Mouse (Mus musculus): ENCODE data around the gene Syn3. TPM values are rescaled to one million over a fixed set of nuclear protein-coding genes. Genes with fewer than 3 reads are reported as not detected.
"Not testable (repeated sequence)": the region's sequence is repeated elsewhere in the genome, so short reads cannot be mapped to it uniquely, and the experiment has no call there.

Gene Syn3
- polyA plus RNA-seq, 1 experiment = 0.18 TPM

DNA sequence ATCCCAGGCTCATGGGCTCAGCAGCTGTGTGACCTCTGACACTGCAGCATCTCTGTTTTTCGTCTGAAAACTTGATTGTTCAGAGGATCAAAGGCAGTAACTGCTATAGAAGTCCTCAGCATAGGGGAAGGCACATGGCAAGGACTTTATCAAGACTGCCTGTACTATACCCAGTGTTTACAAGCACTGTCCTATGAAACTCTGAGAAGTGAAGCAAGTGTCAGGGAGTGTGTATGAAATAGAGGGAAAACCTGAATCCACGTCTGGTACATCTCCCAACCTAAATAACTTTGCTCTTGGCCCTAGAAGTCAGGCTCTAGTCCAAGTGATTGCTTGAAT, 116.8 kb downstream of the Syn3 start:
- Histone ChIP-seq H3K27me3 (ENCODE audit: control insufficient read depth, insufficient read depth, low read length) (no peaks in the 10 kb centered on the region), H3K4me3 (ENCODE audit: extremely low read depth, insufficient read depth, insufficient read length) (no peak overlapping the region), H3K36me3 (ENCODE audit: control insufficient read depth, insufficient read depth, low read length) (no peaks in the 10 kb centered on the region), H3K4me1 (ENCODE audit: control insufficient read depth, insufficient read depth, insufficient read length) (no peaks in the 10 kb centered on the region), H3K27ac (ENCODE audit: insufficient read depth, low read length) (no peak overlapping the region)
- no peak for TF ChIP-seq POLR2A (IDR thresholded peaks at IDR 0.05; ENCODE audit: low read depth, low read length)
- no peak for DNase-seq (ENCODE audit: low read depth in 1 of 2, low spot score in 2 of 2)
- 60% methylated on average over 2 of the region's 2 CpGs for WGBS

DNA sequence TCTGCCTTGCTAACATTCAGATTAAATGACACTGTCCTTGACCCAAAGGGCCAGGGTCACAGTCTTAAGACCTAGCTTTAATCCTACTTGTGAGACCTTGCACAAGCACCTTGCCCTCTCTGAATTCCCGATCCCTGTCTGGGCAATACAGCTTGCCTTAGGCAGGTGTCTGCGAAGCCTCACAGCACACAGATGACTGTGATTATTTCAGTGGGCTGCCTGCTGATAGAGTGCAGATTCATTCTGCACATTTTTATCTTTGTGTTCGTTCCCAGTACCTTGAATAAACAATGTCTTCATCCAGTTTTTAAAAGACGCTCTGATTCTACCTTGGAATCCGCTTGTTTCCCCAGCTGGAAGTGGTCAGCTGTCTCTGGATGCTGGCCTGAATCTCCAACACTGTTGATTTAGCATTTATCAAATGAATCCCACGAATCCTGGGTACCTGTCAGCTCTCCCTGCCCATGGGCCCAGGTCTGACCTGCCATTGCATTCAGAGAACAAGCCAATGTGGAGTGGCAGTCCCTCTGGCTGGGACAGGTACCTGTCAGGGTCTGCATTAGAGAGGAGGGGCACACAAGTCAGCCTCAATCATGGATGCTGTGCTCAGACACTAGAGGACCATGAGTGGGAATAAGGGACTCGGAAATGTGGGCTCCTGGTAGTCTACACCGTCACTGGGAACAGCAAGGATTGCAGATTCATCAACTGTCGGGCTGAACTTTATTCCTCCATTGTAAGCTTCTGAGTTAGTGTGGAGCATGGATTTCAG, 117.4 kb downstream of the Syn3 start:
- WGBS = 86% methylated on average over 9 of the region's 9 CpGs
- no peaks in the 10 kb centered on the region for H3K4me1 ChIP-seq (ENCODE audit: control insufficient read depth, insufficient read depth, insufficient read length)
- no peak for DNase-seq (ENCODE audit: low read depth in 1 of 2, low spot score in 2 of 2)
- no peaks in the 10 kb centered on the region for H3K36me3 ChIP-seq (ENCODE audit: control insufficient read depth, insufficient read depth, low read length)
- TF ChIP-seq POLR2A (IDR thresholded peaks at IDR 0.05; ENCODE audit: low read depth, low read length) (no peak), CTCF (IDR thresholded peaks at IDR 0.05; ENCODE audit: extremely low read depth, insufficient read depth, insufficient read length, insufficient replicate concordance) (no peak)
- H3K27ac ChIP-seq (ENCODE audit: insufficient read depth, low read length) = no peak overlapping the region
- H3K4me3 ChIP-seq (ENCODE audit: extremely low read depth, insufficient read depth, insufficient read length) = no peak overlapping the region
- no peaks in the 10 kb centered on the region for H3K27me3 ChIP-seq (ENCODE audit: control insufficient read depth, insufficient read depth, low read length)

DNA sequence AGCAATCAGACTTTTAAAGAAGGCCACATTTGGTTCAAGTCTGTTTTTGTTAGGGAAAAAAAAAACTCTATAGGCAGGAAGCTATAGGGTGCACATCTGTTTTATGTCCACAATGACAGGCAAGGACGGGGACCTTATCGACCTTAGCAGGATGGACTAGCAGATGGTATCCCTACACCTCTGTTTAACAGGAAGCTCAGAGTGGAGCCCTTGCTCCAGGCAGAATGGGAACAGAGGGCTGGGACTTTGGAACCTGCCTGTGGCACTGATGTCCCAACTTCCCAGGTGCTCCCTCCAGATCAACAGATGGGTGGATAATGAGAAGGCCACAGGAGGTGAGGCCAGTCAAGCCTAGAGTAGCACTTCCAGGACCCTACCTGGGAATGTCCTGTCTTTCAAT, 118.1 kb downstream of the Syn3 start:
- DNase-seq (ENCODE audit: low read depth in 1 of 2, low spot score in 2 of 2) = no peak
- Histone ChIP-seq H3K4me3 (ENCODE audit: extremely low read depth, insufficient read depth, insufficient read length) (no peak overlapping the region), H3K27ac (ENCODE audit: insufficient read depth, low read length) (no peak overlapping the region), H3K27me3 (ENCODE audit: control insufficient read depth, insufficient read depth, low read length) (no peaks in the 10 kb centered on the region), H3K4me1 (ENCODE audit: control insufficient read depth, insufficient read depth, insufficient read length) (no peaks in the 10 kb centered on the region), H3K36me3 (ENCODE audit: control insufficient read depth, insufficient read depth, low read length) (no peaks in the 10 kb centered on the region)
- TF ChIP-seq CTCF (IDR thresholded peaks at IDR 0.05; ENCODE audit: extremely low read depth, insufficient read depth, insufficient read length, insufficient replicate concordance) (no peak), POLR2A (IDR thresholded peaks at IDR 0.05; ENCODE audit: low read depth, low read length) (no peak)
- WGBS = 76% methylated on average over 2 of the region's 2 CpGs

DNA sequence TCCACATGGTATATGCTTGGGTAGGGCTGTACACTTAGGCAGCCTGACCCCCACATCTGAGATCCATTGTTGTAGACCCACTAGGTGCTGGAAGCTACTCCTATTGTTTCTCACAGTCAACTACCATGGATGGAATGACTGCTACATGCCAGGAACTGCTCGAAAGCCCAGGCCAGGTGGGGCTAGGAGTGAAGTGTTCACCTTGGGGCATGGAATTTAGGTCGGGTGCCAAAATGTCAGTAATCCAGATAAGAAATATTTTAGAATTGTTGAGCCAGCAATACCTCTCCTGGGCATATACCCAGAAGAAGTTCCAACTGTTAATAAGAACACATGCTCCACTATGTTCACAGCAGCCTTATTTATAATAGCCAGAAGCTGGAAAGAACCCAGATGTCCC, 119.9 kb downstream of the Syn3 start:
- WGBS = 77% methylated on average over 2 of the region's 2 CpGs
- H3K27ac ChIP-seq (ENCODE audit: insufficient read depth, low read length); H3K4me3 ChIP-seq (ENCODE audit: extremely low read depth, insufficient read depth, insufficient read length); H3K4me1 ChIP-seq (ENCODE audit: control insufficient read depth, insufficient read depth, insufficient read length); H3K36me3 ChIP-seq (ENCODE audit: control insufficient read depth, insufficient read depth, low read length); DNase-seq (ENCODE audit: low read depth in 1 of 2, low spot score in 2 of 2); H3K27me3 ChIP-seq (ENCODE audit: control insufficient read depth, insufficient read depth, low read length): not testable (repeated sequence)

DNA sequence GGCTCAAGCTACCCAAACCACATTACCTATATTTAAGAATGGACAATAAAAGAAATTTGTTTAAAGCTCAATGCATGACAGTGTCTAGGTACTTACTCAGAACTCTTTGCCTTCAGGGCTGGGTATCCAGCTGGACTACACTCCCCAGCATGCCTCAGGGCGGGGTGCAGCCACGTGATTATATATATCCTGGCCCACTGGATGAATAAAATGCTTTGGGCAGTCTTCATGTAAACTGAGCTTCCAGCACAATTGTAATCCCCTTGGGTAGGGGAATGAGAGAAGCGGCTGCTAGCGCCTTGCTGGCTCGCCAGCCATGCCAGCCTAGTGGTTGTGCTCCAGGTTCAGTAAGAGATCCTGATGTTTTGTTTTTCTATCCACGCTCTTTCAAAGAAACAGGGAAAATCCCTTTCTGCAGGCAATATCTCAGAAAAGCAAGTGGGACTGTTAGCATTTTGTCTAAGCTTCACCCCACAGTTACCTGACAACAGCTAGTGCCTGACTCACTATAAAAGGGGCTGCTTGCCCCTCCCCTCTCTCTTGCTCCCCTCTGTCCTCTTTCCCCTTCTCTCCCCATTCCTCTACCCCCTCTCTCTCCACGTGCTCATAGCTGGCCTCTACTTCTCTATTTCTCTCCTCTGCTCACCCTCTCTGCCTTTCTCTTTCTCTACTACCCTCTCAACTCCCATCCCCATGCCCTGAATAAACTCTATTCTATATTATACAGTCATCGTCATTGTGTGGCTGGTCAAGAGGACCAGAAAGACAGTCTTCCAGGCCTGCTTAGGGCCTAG, 122.1 kb downstream of the Syn3 start:
- Histone ChIP-seq H3K4me1 (ENCODE audit: control insufficient read depth, insufficient read depth, insufficient read length) (no peaks in the 10 kb centered on the region), H3K4me3 (ENCODE audit: extremely low read depth, insufficient read depth, insufficient read length) (no peak overlapping the region), H3K36me3 (ENCODE audit: control insufficient read depth, insufficient read depth, low read length) (no peaks in the 10 kb centered on the region), H3K27ac (ENCODE audit: insufficient read depth, low read length) (no peak overlapping the region), H3K27me3 (ENCODE audit: control insufficient read depth, insufficient read depth, low read length) (no peaks in the 10 kb centered on the region)
- DNase-seq (ENCODE audit: low read depth in 1 of 2, low spot score in 2 of 2) = no peak
- no peak for TF ChIP-seq POLR2A (IDR thresholded peaks at IDR 0.05; ENCODE audit: low read depth, low read length)
- TF ChIP-seq CTCF (IDR thresholded peaks at IDR 0.05; ENCODE audit: extremely low read depth, insufficient read depth, insufficient read length, insufficient replicate concordance) = no peak
- 80% methylated on average over 8 of the region's 8 CpGs for WGBS

DNA sequence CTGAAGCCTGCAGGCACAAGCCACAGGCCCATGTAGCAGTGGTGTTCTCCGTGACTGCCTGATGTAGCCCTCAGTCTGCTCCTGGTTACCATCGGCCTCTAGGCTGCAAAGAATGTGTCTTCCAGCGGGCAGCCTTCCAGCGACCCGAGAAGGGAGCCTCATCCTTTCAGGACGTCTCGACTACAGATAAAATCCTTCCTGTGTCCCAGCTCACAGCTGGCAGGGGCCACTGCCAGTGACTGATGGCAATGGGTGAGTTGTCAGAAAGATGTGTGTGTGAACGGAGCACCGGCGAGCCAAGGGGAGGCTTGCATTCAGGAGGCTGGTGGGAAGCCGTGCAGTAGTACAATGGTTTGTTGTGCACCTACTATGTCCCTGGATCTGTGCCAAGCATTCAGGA, 122.8 kb downstream of the Syn3 start:
- Histone ChIP-seq H3K4me1 (ENCODE audit: control insufficient read depth, insufficient read depth, insufficient read length) (no peaks in the 10 kb centered on the region), H3K36me3 (ENCODE audit: control insufficient read depth, insufficient read depth, low read length) (no peaks in the 10 kb centered on the region), H3K27ac (ENCODE audit: insufficient read depth, low read length) (no peak overlapping the region), H3K27me3 (ENCODE audit: control insufficient read depth, insufficient read depth, low read length) (no peaks in the 10 kb centered on the region), H3K4me3 (ENCODE audit: extremely low read depth, insufficient read depth, insufficient read length) (no peak overlapping the region)
- no peak for DNase-seq (ENCODE audit: low read depth in 1 of 2, low spot score in 2 of 2)
- TF ChIP-seq CTCF (IDR thresholded peaks at IDR 0.05; ENCODE audit: extremely low read depth, insufficient read depth, insufficient read length, insufficient replicate concordance) = no peak
- 87% methylated on average over 11 of the region's 11 CpGs for WGBS

DNA sequence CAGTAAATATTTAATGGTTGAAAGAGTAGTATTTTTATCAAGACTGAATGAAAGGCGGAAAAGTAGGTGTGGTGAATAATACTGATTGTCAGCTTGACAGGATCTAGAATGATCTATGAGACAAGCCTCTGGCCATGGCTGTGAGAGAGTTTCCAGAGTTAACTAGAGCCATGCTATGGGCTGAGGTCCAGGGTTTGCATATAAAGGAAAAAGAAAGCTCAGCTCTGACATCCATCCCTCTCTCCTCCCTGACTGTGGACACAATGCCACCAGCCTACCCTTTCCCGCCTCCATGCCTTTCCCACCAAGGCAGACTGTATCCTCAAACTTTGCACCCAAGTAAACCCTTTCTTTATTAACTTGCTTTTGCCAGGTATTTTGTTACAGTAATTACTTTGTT, 124.6 kb downstream of the Syn3 start:
- WGBS = 97% methylated on average over 2 of the region's 2 CpGs
- H3K4me3 ChIP-seq (ENCODE audit: extremely low read depth, insufficient read depth, insufficient read length) = no peak overlapping the region
- no peak overlapping the region for H3K27ac ChIP-seq (ENCODE audit: insufficient read depth, low read length)
- no peak for DNase-seq (ENCODE audit: low read depth in 1 of 2, low spot score in 2 of 2)
- H3K4me1 ChIP-seq (ENCODE audit: control insufficient read depth, insufficient read depth, insufficient read length) = no peaks in the 10 kb centered on the region
- TF ChIP-seq CTCF (IDR thresholded peaks at IDR 0.05; ENCODE audit: extremely low read depth, insufficient read depth, insufficient read length, insufficient replicate concordance) (no peak), POLR2A (IDR thresholded peaks at IDR 0.05; ENCODE audit: low read depth, low read length) (no peak)
- no peaks in the 10 kb centered on the region for H3K36me3 ChIP-seq (ENCODE audit: control insufficient read depth, insufficient read depth, low read length)
- no peaks in the 10 kb centered on the region for H3K27me3 ChIP-seq (ENCODE audit: control insufficient read depth, insufficient read depth, low read length)
